Mouse (Mus musculus): Measurements from ENCODE around the gene Rita1. TPM values are rescaled to one million over a fixed set of nuclear protein-coding genes. Genes with fewer than 3 reads are reported as not detected.

The Rita1 gene
- 9.0 and 13.2 TPM in 2 replicates for polyA plus RNA-seq (2012; rRNA removed)

GRCm38 (mm10) chr5:120612442-120612821 is at the start of gene Rita1, which contains the start of gene Ddx54:
Gene Rita1 (minus strand): TSS chr5:120612589.
Gene Ddx54 (plus strand): TSS chr5:120612739.
- H3K4me1 ChIP-seq (ENCODE audit: control insufficient read depth, insufficient read depth, low read length), result peaks cover 17% of the 10 kb centered on the region
- no peaks in the 10 kb centered on the region for H3K36me3 ChIP-seq (ENCODE audit: control insufficient read depth, insufficient read depth, low read length)
- H3K4me3 ChIP-seq (ENCODE audit: control insufficient read depth, low read depth, low read length), result peak within 1 kb of the TSS; percentile 96
- peak within 1 kb of the TSS; percentile 92 for H3K27ac ChIP-seq (ENCODE audit: control insufficient read depth, insufficient read depth, low read depth, low read length)
- no peaks in the 10 kb centered on the region for H3K27me3 ChIP-seq (ENCODE audit: control insufficient read depth, insufficient read depth, low read length)
- TF ChIP-seq POLR2A (IDR thresholded peaks at IDR 0.05; ENCODE audit: control insufficient read depth, low read depth, low read length) (peak; percentile 65; the same call in 1 of the 2 replicates), CTCF (IDR thresholded peaks at IDR 0.05; ENCODE audit: control insufficient read depth, insufficient read depth, insufficient replicate concordance, low read depth, low read length) (no peak)

- TF ChIP-seq POLR2A (IDR thresholded peaks at IDR 0.05; ENCODE audit: control insufficient read depth, low read depth, low read length) (no peak), CTCF (IDR thresholded peaks at IDR 0.05; ENCODE audit: control insufficient read depth, insufficient read depth, insufficient replicate concordance, low read depth, low read length) (no peak)
- Histone ChIP-seq H3K36me3 (ENCODE audit: control insufficient read depth, insufficient read depth, low read length) (no peaks in the 10 kb centered on the region), H3K27me3 (ENCODE audit: control insufficient read depth, insufficient read depth, low read length) (no peaks in the 10 kb centered on the region), H3K4me1 (ENCODE audit: control insufficient read depth, insufficient read depth, low read length) (peaks cover 3% of the 10 kb centered on the region), H3K27ac (ENCODE audit: control insufficient read depth, insufficient read depth, low read depth, low read length) (no peak overlapping the region), H3K4me3 (ENCODE audit: control insufficient read depth, low read depth, low read length) (no peak overlapping the region)
Observed at GRCm38 (mm10) chr5:120660816-120661215, 48.4 kb upstream of the Rita1 start.

DNA sequence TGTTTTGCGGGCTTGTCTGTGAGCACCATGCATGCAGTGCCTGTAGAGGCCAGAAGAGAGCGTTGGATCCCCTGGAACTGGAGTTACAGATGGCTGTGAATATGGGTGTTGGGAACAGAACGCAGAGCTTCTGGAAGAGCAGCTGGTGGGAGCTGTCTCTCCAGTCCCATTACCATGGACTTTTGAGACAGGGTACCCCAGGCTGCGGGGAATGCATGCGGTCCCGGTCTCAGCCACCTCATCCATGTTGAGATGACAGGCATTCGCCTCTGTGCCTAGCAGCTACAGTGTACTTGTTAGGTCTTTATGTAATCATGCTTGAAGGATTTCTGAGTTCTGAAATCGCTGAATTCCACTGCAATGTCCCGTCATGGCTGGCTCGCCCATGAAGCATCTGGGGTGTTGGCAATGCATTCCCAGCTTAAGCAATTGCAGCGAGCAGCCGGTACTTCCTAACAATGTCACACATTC is 43.9 kb upstream of the Rita1 start:
- no peak overlapping the region for H3K4me3 ChIP-seq (ENCODE audit: control insufficient read depth, low read depth, low read length)
- no peaks in the 10 kb centered on the region for H3K27me3 ChIP-seq (ENCODE audit: control insufficient read depth, insufficient read depth, low read length)
- no peak overlapping the region for H3K27ac ChIP-seq (ENCODE audit: control insufficient read depth, insufficient read depth, low read depth, low read length)
- H3K4me1 ChIP-seq (ENCODE audit: control insufficient read depth, insufficient read depth, low read length), result no peaks in the 10 kb centered on the region
- TF ChIP-seq POLR2A (IDR thresholded peaks at IDR 0.05; ENCODE audit: control insufficient read depth, low read depth, low read length), result no peak
- TF ChIP-seq CTCF (IDR thresholded peaks at IDR 0.05; ENCODE audit: control insufficient read depth, insufficient read depth, insufficient replicate concordance, low read depth, low read length), result no peak
- H3K36me3 ChIP-seq (ENCODE audit: control insufficient read depth, insufficient read depth, low read length), result no peaks in the 10 kb centered on the region

GRCm38 (mm10) chr5:120653873-120654272 is 41.5 kb upstream of the Rita1 start:
- Histone ChIP-seq H3K27me3 (ENCODE audit: control insufficient read depth, insufficient read depth, low read length) (no peaks in the 10 kb centered on the region), H3K4me1 (ENCODE audit: control insufficient read depth, insufficient read depth, low read length) (peaks cover 4% of the 10 kb centered on the region), H3K36me3 (ENCODE audit: control insufficient read depth, insufficient read depth, low read length) (no peaks in the 10 kb centered on the region)

GRCm38 (mm10) chr5:120652915-120653701 is 40.7 kb upstream of the Rita1 start:
- TF ChIP-seq POLR2A (IDR thresholded peaks at IDR 0.05; ENCODE audit: control insufficient read depth, low read depth, low read length) (no peak), CTCF (IDR thresholded peaks at IDR 0.05; ENCODE audit: control insufficient read depth, insufficient read depth, insufficient replicate concordance, low read depth, low read length) (no peak)
- H3K27me3 ChIP-seq (ENCODE audit: control insufficient read depth, insufficient read depth, low read length), result no peaks in the 10 kb centered on the region
- no peak overlapping the region for H3K4me3 ChIP-seq (ENCODE audit: control insufficient read depth, low read depth, low read length)
- no peak overlapping the region for H3K27ac ChIP-seq (ENCODE audit: control insufficient read depth, insufficient read depth, low read depth, low read length)
- H3K4me1 ChIP-seq (ENCODE audit: control insufficient read depth, insufficient read depth, low read length), result peaks cover 4% of the 10 kb centered on the region
- no peaks in the 10 kb centered on the region for H3K36me3 ChIP-seq (ENCODE audit: control insufficient read depth, insufficient read depth, low read length)

More at GRCm38 (mm10) chr5:120653873-120654272, 41.5 kb upstream of the Rita1 start:
- no peak overlapping the region for H3K27ac ChIP-seq (ENCODE audit: control insufficient read depth, insufficient read depth, low read depth, low read length)
- TF ChIP-seq POLR2A (IDR thresholded peaks at IDR 0.05; ENCODE audit: control insufficient read depth, low read depth, low read length) (no peak), CTCF (IDR thresholded peaks at IDR 0.05; ENCODE audit: control insufficient read depth, insufficient read depth, insufficient replicate concordance, low read depth, low read length) (no peak)
- no peak overlapping the region for H3K4me3 ChIP-seq (ENCODE audit: control insufficient read depth, low read depth, low read length)

- Histone ChIP-seq H3K27ac (ENCODE audit: control insufficient read depth, insufficient read depth, low read depth, low read length) (no peak overlapping the region), H3K4me3 (ENCODE audit: control insufficient read depth, low read depth, low read length) (no peak overlapping the region), H3K27me3 (ENCODE audit: control insufficient read depth, insufficient read depth, low read length) (no peaks in the 10 kb centered on the region), H3K4me1 (ENCODE audit: control insufficient read depth, insufficient read depth, low read length) (peaks cover 4% of the 10 kb centered on the region), H3K36me3 (ENCODE audit: control insufficient read depth, insufficient read depth, low read length) (no peaks in the 10 kb centered on the region)
- TF ChIP-seq CTCF (IDR thresholded peaks at IDR 0.05; ENCODE audit: control insufficient read depth, insufficient read depth, insufficient replicate concordance, low read depth, low read length) (no peak), POLR2A (IDR thresholded peaks at IDR 0.05; ENCODE audit: control insufficient read depth, low read depth, low read length) (no peak)
Observed at GRCm38 (mm10) chr5:120651230-120651629, 38.8 kb upstream of the Rita1 start.

- TF ChIP-seq CTCF (IDR thresholded peaks at IDR 0.05; ENCODE audit: control insufficient read depth, insufficient read depth, insufficient replicate concordance, low read depth, low read length) (no peak), POLR2A (IDR thresholded peaks at IDR 0.05; ENCODE audit: control insufficient read depth, low read depth, low read length) (no peak)
- H3K27me3 ChIP-seq (ENCODE audit: control insufficient read depth, insufficient read depth, low read length), result no peaks in the 10 kb centered on the region
Observed at GRCm38 (mm10) chr5:120649938-120650337, 37.5 kb upstream of the Rita1 start.

More at GRCm38 (mm10) chr5:120649938-120650337, 37.5 kb upstream of the Rita1 start:
- Histone ChIP-seq H3K36me3 (ENCODE audit: control insufficient read depth, insufficient read depth, low read length) (no peaks in the 10 kb centered on the region), H3K27ac (ENCODE audit: control insufficient read depth, insufficient read depth, low read depth, low read length) (no peak overlapping the region), H3K4me1 (ENCODE audit: control insufficient read depth, insufficient read depth, low read length) (peaks cover 4% of the 10 kb centered on the region), H3K4me3 (ENCODE audit: control insufficient read depth, low read depth, low read length) (no peak overlapping the region)

All from testis, adult 2 months (tissue).